Mouse (Mus musculus): ENCODE results near the gene Auts2. TPM values are rescaled to one million over a fixed set of nuclear protein-coding genes. Genes with fewer than 3 reads are reported as not detected.

The Auts2 gene
- polyA plus RNA-seq, 1 experiment = 9.6 TPM

- WGBS = 83% methylated on average over 9 of the region's 9 CpGs
- Histone ChIP-seq H3K4me1 (ENCODE audit: control insufficient read depth, insufficient read depth, low read length) (no peaks in the 10 kb centered on the region), H3K4me3 (replicated peaks; ENCODE audit: extremely low read depth, low read depth, low read length) (no peak overlapping the region)
- no peak for TF ChIP-seq POLR2A (IDR thresholded peaks at IDR 0.05; ENCODE audit: borderline replicate concordance, extremely low read depth, low read depth, low read length)
- TF ChIP-seq CTCF (IDR thresholded peaks at IDR 0.05; ENCODE audit: insufficient read depth, low read length) = no peak
- no peak for DNase-seq
Observed at GRCm38 (mm10) chr5:132318026-132318765, 224.9 kb downstream of the Auts2 start.

- Histone ChIP-seq H3K4me3 (replicated peaks; ENCODE audit: extremely low read depth, low read depth, low read length) (no peak overlapping the region), H3K4me1 (ENCODE audit: control insufficient read depth, insufficient read depth, low read length) (no peaks in the 10 kb centered on the region)
- no peak for DNase-seq
- no peak for TF ChIP-seq CTCF (IDR thresholded peaks at IDR 0.05; ENCODE audit: insufficient read depth, low read length)
- TF ChIP-seq POLR2A (IDR thresholded peaks at IDR 0.05; ENCODE audit: borderline replicate concordance, extremely low read depth, low read depth, low read length) = no peak
- WGBS = 72% methylated on average over 6 of the region's 6 CpGs
Observed at GRCm38 (mm10) chr5:132316897-132317296, 226.2 kb downstream of the Auts2 start.

- 86% methylated on average over 5 of the region's 5 CpGs for WGBS
- TF ChIP-seq CTCF (IDR thresholded peaks at IDR 0.05; ENCODE audit: insufficient read depth, low read length) = no peak
- no peak for TF ChIP-seq POLR2A (IDR thresholded peaks at IDR 0.05; ENCODE audit: borderline replicate concordance, extremely low read depth, low read depth, low read length)
- H3K4me3 ChIP-seq (replicated peaks; ENCODE audit: extremely low read depth, low read depth, low read length) = no peak overlapping the region
- no peaks in the 10 kb centered on the region for H3K4me1 ChIP-seq (ENCODE audit: control insufficient read depth, insufficient read depth, low read length)
- no peak for DNase-seq
Observed at GRCm38 (mm10) chr5:132314300-132314699, 228.8 kb downstream of the Auts2 start.

GRCm38 (mm10) chr5:132307000-132307399 lies 236.1 kb downstream of the Auts2 start:
- WGBS = 67% methylated on average over 2 of the region's 2 CpGs

GRCm38 (mm10) chr5:132305354-132305934 lies 237.7 kb downstream of the Auts2 start:
- no peaks in the 10 kb centered on the region for H3K4me1 ChIP-seq (ENCODE audit: control insufficient read depth, insufficient read depth, low read length)
- no peak overlapping the region for H3K4me3 ChIP-seq (replicated peaks; ENCODE audit: extremely low read depth, low read depth, low read length)
- TF ChIP-seq CTCF (IDR thresholded peaks at IDR 0.05; ENCODE audit: insufficient read depth, low read length) (no peak), POLR2A (IDR thresholded peaks at IDR 0.05; ENCODE audit: borderline replicate concordance, extremely low read depth, low read depth, low read length) (no peak)
- DNase-seq = no peak
- 72% methylated on average over 5 of the region's 5 CpGs for WGBS

More at GRCm38 (mm10) chr5:132307000-132307399, 236.1 kb downstream of the Auts2 start:
- DNase-seq = no peak
- TF ChIP-seq CTCF (IDR thresholded peaks at IDR 0.05; ENCODE audit: insufficient read depth, low read length) = no peak
- no peak for TF ChIP-seq POLR2A (IDR thresholded peaks at IDR 0.05; ENCODE audit: borderline replicate concordance, extremely low read depth, low read depth, low read length)
- H3K4me1 ChIP-seq (ENCODE audit: control insufficient read depth, insufficient read depth, low read length) = no peaks in the 10 kb centered on the region
- no peak overlapping the region for H3K4me3 ChIP-seq (replicated peaks; ENCODE audit: extremely low read depth, low read depth, low read length)

- TF ChIP-seq POLR2A (IDR thresholded peaks at IDR 0.05; ENCODE audit: borderline replicate concordance, extremely low read depth, low read depth, low read length) (no peak), CTCF (IDR thresholded peaks at IDR 0.05; ENCODE audit: insufficient read depth, low read length) (no peak)
- DNase-seq = no peak
- no peak overlapping the region for H3K4me3 ChIP-seq (replicated peaks; ENCODE audit: extremely low read depth, low read depth, low read length)
- WGBS = 95% methylated on average over 4 of the region's 4 CpGs
- no peaks in the 10 kb centered on the region for H3K4me1 ChIP-seq (ENCODE audit: control insufficient read depth, insufficient read depth, low read length)
Observed at GRCm38 (mm10) chr5:132302778-132303177, 240.4 kb downstream of the Auts2 start.

- Histone ChIP-seq H3K4me3 (replicated peaks; ENCODE audit: extremely low read depth, low read depth, low read length) (no peak overlapping the region), H3K4me1 (ENCODE audit: control insufficient read depth, insufficient read depth, low read length) (no peaks in the 10 kb centered on the region)
- DNase-seq = no peak
- WGBS = 47% methylated on average over 4 of the region's 4 CpGs
- TF ChIP-seq CTCF (IDR thresholded peaks at IDR 0.05; ENCODE audit: insufficient read depth, low read length) (no peak), POLR2A (IDR thresholded peaks at IDR 0.05; ENCODE audit: borderline replicate concordance, extremely low read depth, low read depth, low read length) (no peak)
Observed at GRCm38 (mm10) chr5:132300794-132301193, 242.3 kb downstream of the Auts2 start.

GRCm38 (mm10) chr5:132299716-132300115 lies 243.4 kb downstream of the Auts2 start:
- Histone ChIP-seq H3K4me3 (replicated peaks; ENCODE audit: extremely low read depth, low read depth, low read length) (no peak overlapping the region), H3K4me1 (ENCODE audit: control insufficient read depth, insufficient read depth, low read length) (no peaks in the 10 kb centered on the region)
- TF ChIP-seq POLR2A (IDR thresholded peaks at IDR 0.05; ENCODE audit: borderline replicate concordance, extremely low read depth, low read depth, low read length) (no peak), CTCF (IDR thresholded peaks at IDR 0.05; ENCODE audit: insufficient read depth, low read length) (no peak)
- no peak for DNase-seq
- 81% methylated on average over 4 of the region's 4 CpGs for WGBS

GRCm38 (mm10) chr5:132298996-132299395 lies 244.1 kb downstream of the Auts2 start:
- TF ChIP-seq CTCF (IDR thresholded peaks at IDR 0.05; ENCODE audit: insufficient read depth, low read length) = no peak
- TF ChIP-seq POLR2A (IDR thresholded peaks at IDR 0.05; ENCODE audit: borderline replicate concordance, extremely low read depth, low read depth, low read length) = no peak
- Histone ChIP-seq H3K4me3 (replicated peaks; ENCODE audit: extremely low read depth, low read depth, low read length) (no peak overlapping the region), H3K4me1 (ENCODE audit: control insufficient read depth, insufficient read depth, low read length) (no peaks in the 10 kb centered on the region)
- DNase-seq = no peak

- DNase-seq = no peak
- TF ChIP-seq CTCF (IDR thresholded peaks at IDR 0.05; ENCODE audit: insufficient read depth, low read length) (no peak), POLR2A (IDR thresholded peaks at IDR 0.05; ENCODE audit: borderline replicate concordance, extremely low read depth, low read depth, low read length) (no peak)
- Histone ChIP-seq H3K4me3 (replicated peaks; ENCODE audit: extremely low read depth, low read depth, low read length) (no peak overlapping the region), H3K4me1 (ENCODE audit: control insufficient read depth, insufficient read depth, low read length) (no peaks in the 10 kb centered on the region)
- WGBS = 93% methylated on average over 7 of the region's 7 CpGs
Observed at GRCm38 (mm10) chr5:132297309-132297708, 245.8 kb downstream of the Auts2 start.

All from lung, adult 2 months (tissue).